Comparison of ENCODE assay signal across 15 mouse cellular contexts in genomic region chr1:150089040-150089692, GRCm38 (mm10). TPM values are rescaled to one million over a fixed set of nuclear protein-coding genes. Genes with fewer than 3 reads are reported as not detected.
DNase-seq lines count a peak whose midpoint lies in the region; ATAC-seq and TF ChIP-seq lines count a peak whose summit lies in the region.
"Had no signal": no experiment of that assay in that cellular context is flagged by ENCODE, and none has a peak within 500 bp of the region (broad histone marks: within the 10 kb centered on the region; RNA-seq: fewer than 3 reads in every experiment).

No protein-coding gene starts in this region.

- H3K4me3 ChIP-seq in left cerebral cortex, adult 2 months = no peak overlapping the region
- H3K4me3 ChIP-seq: erythroblast, embryonic 14.5 days; heart, adult 2 months; midbrain, embryonic 12.5 days; neural tube, embryonic 13.5 days had no signal

- peak overlapping the region; percentile 7 for H3K27ac ChIP-seq in left cerebral cortex, adult 2 months
- H3K27ac ChIP-seq: heart, adult 2 months; liver, embryonic 14.5 days; midbrain, embryonic 12.5 days; neural tube, embryonic 13.5 days had no signal

- peak; percentile 92 for ATAC-seq in frontal cortex, adult (ENCODE audit: low TSS enrichment)

- no peak for DNase-seq in frontal cortex, postnatal 25 days (ENCODE audit: low spot score in 2 of 2)
- DNase-seq in left cerebral cortex, adult 2 months (ENCODE audit: extremely low spot score in 1 of 2, low spot score in 2 of 2) = no peak
- DNase-seq in left cerebral cortex, postnatal 36 days (ENCODE audit: low spot score in 2 of 2) = no peak
- DNase-seq in brain, adult 2 months (ENCODE audit: low read depth, low spot score) = peak; percentile 68
- peak; percentile 18 for DNase-seq in right cerebral cortex, postnatal 25 days
- no peak for DNase-seq in embryo, embryonic 10.5 days (ENCODE audit: low spot score)
- DNase-seq in neural tube, embryonic 10.5 days (ENCODE audit: extremely low spot score, low spot score) = no peak
- DNase-seq: B cell, adult 2 months; heart, adult 2 months had no signal

- no peak for TF ChIP-seq CTCF in left cerebral cortex, adult 2 months (IDR thresholded peaks at IDR 0.05)

- intact Hi-C loops in left cerebral cortex, adult 2 months (cut with DNase I) = no loop called here
- intact Hi-C loops in left cerebral cortex, postnatal 36 days (cut with DNase I) = no loop called here

RNA-seq across cellular contexts. Expression of gene Ptgs2, which starts 10.7 kb away (rescaled TPM):
- 10 to 100 TPM; 20.4 to 28.8 TPM for total RNA-seq in left cerebral cortex, adult 2 months (2021)
- total RNA-seq in left cerebral cortex, postnatal 36 days (2021) = 10 to 100 TPM; 12.7 to 17.0 TPM
- total RNA-seq: MEL had no signal

Comparison
In these comparisons a context has a peak if more than half of its experiments do, and no peak if none do; other contexts are left out.
1. DNase-seq: peak in brain, adult 2 months (single experiment) and right cerebral cortex, postnatal 25 days (single experiment); none in frontal cortex, postnatal 25 days (0 of 2), left cerebral cortex, adult 2 months (0 of 2), left cerebral cortex, postnatal 36 days (0 of 2), embryo, embryonic 10.5 days (single experiment) and neural tube, embryonic 10.5 days (single experiment).